Mouse (Mus musculus): ENCODE data around the gene Etfb. TPM values are rescaled to one million over a fixed set of nuclear protein-coding genes. Genes with fewer than 3 reads are reported as not detected.
A peak's percentile ranks its signal among the peaks of the same experiment; 100 is the strongest.

Gene Etfb
- polyA plus RNA-seq, 1 experiment: 51.5 TPM

- Histone ChIP-seq H3K4me3 (ENCODE audit: control insufficient read depth, low read depth, low read length) (no peak overlapping the region), H3K36me3 (ENCODE audit: control insufficient read depth, insufficient read depth, low read length) (no peaks in the 10 kb centered on the region), H3K4me1 (ENCODE audit: control insufficient read depth, insufficient read depth, low read length) (no peaks in the 10 kb centered on the region), H3K27me3 (ENCODE audit: control insufficient read depth, insufficient read depth, low read length) (no peaks in the 10 kb centered on the region), H3K27ac (ENCODE audit: control insufficient read depth, insufficient read depth, low read depth, low read length) (no peak overlapping the region)
- no peak for TF ChIP-seq CTCF (IDR thresholded peaks at IDR 0.05; ENCODE audit: control insufficient read depth, insufficient read depth, insufficient replicate concordance, low read depth, low read length)
- TF ChIP-seq POLR2A (IDR thresholded peaks at IDR 0.05; ENCODE audit: control insufficient read depth, low read depth, low read length): no peak
Measured at GRCm38 (mm10) chr7:43482090-43482716, 38.3 kb downstream of the Etfb start.

DNA sequence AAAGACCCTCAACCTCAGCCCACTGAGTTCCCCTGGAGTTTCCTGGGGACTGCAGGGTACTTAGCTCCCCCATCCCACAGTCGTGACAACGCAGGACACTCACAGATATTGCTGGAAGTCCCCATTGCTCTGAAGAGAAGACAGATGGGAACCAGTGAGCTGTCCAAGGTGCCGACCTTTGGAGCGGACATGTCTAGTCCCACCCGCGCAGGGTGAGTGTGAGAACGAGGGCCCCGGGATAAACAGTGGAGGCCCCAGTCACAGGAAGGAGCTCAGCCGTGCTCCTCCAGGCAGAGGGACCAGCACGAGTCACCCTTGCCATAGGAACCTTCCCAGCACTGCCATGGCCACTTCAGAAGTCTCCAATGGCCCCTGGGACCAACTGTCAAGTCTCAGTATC, 39.4 kb downstream of the Etfb start:
- TF ChIP-seq POLR2A (IDR thresholded peaks at IDR 0.05; ENCODE audit: control insufficient read depth, low read depth, low read length) (no peak), CTCF (IDR thresholded peaks at IDR 0.05; ENCODE audit: control insufficient read depth, insufficient read depth, insufficient replicate concordance, low read depth, low read length) (no peak)
- no peaks in the 10 kb centered on the region for H3K27me3 ChIP-seq (ENCODE audit: control insufficient read depth, insufficient read depth, low read length)
- H3K4me1 ChIP-seq (ENCODE audit: control insufficient read depth, insufficient read depth, low read length): no peaks in the 10 kb centered on the region
- H3K4me3 ChIP-seq (ENCODE audit: control insufficient read depth, low read depth, low read length): no peak overlapping the region
- no peak overlapping the region for H3K27ac ChIP-seq (ENCODE audit: control insufficient read depth, insufficient read depth, low read depth, low read length)
- no peaks in the 10 kb centered on the region for H3K36me3 ChIP-seq (ENCODE audit: control insufficient read depth, insufficient read depth, low read length)

- Histone ChIP-seq H3K36me3 (ENCODE audit: control insufficient read depth, insufficient read depth, low read length) (no peaks in the 10 kb centered on the region), H3K27me3 (ENCODE audit: control insufficient read depth, insufficient read depth, low read length) (no peaks in the 10 kb centered on the region), H3K27ac (ENCODE audit: control insufficient read depth, insufficient read depth, low read depth, low read length) (no peak overlapping the region), H3K4me1 (ENCODE audit: control insufficient read depth, insufficient read depth, low read length) (peaks cover 12% of the 10 kb centered on the region), H3K4me3 (ENCODE audit: control insufficient read depth, low read depth, low read length) (no peak overlapping the region)
- TF ChIP-seq CTCF (IDR thresholded peaks at IDR 0.05; ENCODE audit: control insufficient read depth, insufficient read depth, insufficient replicate concordance, low read depth, low read length) (no peak), POLR2A (IDR thresholded peaks at IDR 0.05; ENCODE audit: control insufficient read depth, low read depth, low read length) (no peak)
Measured at GRCm38 (mm10) chr7:43488646-43489045, 44.8 kb downstream of the Etfb start.

DNA sequence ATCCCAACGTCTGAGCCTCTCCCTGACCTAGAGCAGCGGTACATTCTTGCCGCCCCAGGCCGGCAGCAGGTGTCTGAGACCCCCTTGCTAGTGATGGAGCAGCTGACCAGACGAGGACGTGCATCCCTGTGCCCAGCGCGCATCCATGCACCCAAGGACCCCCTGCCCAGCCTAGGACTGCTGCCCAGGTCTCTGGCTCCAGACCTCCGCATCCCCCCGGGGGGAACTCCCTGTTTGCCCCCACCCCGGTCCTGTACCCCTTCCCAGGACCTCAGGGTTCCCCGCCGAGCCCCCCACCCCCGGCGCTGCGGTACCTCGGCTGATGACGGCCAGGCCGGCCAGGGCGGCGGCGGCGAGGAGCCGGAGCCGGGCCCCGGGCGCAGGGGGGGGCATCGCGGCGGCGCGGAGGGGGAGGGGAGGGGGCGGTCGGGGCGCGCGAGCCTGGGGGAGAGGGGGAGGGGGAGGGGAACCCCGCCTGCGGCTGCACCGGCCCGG, 45.8 kb downstream of the Etfb start, which contains the start of gene Iglon5:
Gene Iglon5 (minus strand): TSS at position 445 of the 495 bp plus-strand sequence.
- no peaks in the 10 kb centered on the region for H3K27me3 ChIP-seq (ENCODE audit: control insufficient read depth, insufficient read depth, low read length)
- peak within 1 kb of the TSS; percentile 58 for H3K4me3 ChIP-seq (ENCODE audit: control insufficient read depth, low read depth, low read length)
- peaks cover 12% of the 10 kb centered on the region for H3K4me1 ChIP-seq (ENCODE audit: control insufficient read depth, insufficient read depth, low read length)
- peak within 1 kb of the TSS; percentile 34; the same call in 1 of the 2 replicates for H3K27ac ChIP-seq (ENCODE audit: control insufficient read depth, insufficient read depth, low read depth, low read length)
- H3K36me3 ChIP-seq (ENCODE audit: control insufficient read depth, insufficient read depth, low read length): no peaks in the 10 kb centered on the region
- TF ChIP-seq CTCF (IDR thresholded peaks at IDR 0.05; ENCODE audit: control insufficient read depth, insufficient read depth, insufficient replicate concordance, low read depth, low read length) (no peak), POLR2A (IDR thresholded peaks at IDR 0.05; ENCODE audit: control insufficient read depth, low read depth, low read length) (no peak)

DNA sequence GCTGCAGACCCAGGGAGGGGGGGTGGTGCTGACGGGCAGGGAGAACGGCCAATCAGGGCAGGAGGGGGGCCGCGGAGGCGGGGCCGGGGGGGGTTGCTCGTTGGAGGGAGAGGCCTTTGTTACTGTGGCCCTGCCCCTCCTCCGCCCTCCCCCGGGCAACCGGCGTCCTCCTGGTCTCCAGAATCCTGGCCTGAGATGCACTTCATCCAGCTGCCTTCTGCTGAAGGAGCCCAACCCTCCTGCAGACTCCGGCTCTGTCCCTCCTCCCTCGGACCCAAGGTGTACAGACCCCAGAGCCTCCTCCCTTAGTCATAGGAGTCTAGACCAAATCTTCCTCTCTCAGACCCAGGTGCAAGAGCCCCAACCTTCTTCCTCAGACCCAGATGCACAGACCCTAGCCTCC, 46.3 kb downstream of the Etfb start:
- no peak for TF ChIP-seq CTCF (IDR thresholded peaks at IDR 0.05; ENCODE audit: control insufficient read depth, insufficient read depth, insufficient replicate concordance, low read depth, low read length)
- TF ChIP-seq POLR2A (IDR thresholded peaks at IDR 0.05; ENCODE audit: control insufficient read depth, low read depth, low read length): no peak
- Histone ChIP-seq H3K36me3 (ENCODE audit: control insufficient read depth, insufficient read depth, low read length) (no peaks in the 10 kb centered on the region), H3K4me3 (ENCODE audit: control insufficient read depth, low read depth, low read length) (peak overlapping the region; percentile 58), H3K4me1 (ENCODE audit: control insufficient read depth, insufficient read depth, low read length) (peaks cover 16% of the 10 kb centered on the region), H3K27me3 (ENCODE audit: control insufficient read depth, insufficient read depth, low read length) (no peaks in the 10 kb centered on the region), H3K27ac (ENCODE audit: control insufficient read depth, insufficient read depth, low read depth, low read length) (peak overlapping the region; percentile 34; the same call in 1 of the 2 replicates)

- H3K36me3 ChIP-seq (ENCODE audit: control insufficient read depth, insufficient read depth, low read length): no peaks in the 10 kb centered on the region
- no peak for TF ChIP-seq POLR2A (IDR thresholded peaks at IDR 0.05; ENCODE audit: control insufficient read depth, low read depth, low read length)
- no peak for TF ChIP-seq CTCF (IDR thresholded peaks at IDR 0.05; ENCODE audit: control insufficient read depth, insufficient read depth, insufficient replicate concordance, low read depth, low read length)
- H3K4me1 ChIP-seq (ENCODE audit: control insufficient read depth, insufficient read depth, low read length): peaks cover 17% of the 10 kb centered on the region
- no peak overlapping the region for H3K4me3 ChIP-seq (ENCODE audit: control insufficient read depth, low read depth, low read length)
- no peak overlapping the region for H3K27ac ChIP-seq (ENCODE audit: control insufficient read depth, insufficient read depth, low read depth, low read length)
- H3K27me3 ChIP-seq (ENCODE audit: control insufficient read depth, insufficient read depth, low read length): no peaks in the 10 kb centered on the region
Measured at GRCm38 (mm10) chr7:43490861-43491260, 47.0 kb downstream of the Etfb start.

GRCm38 (mm10) chr7:43495343-43496021, 51.6 kb downstream of the Etfb start:
- H3K4me3 ChIP-seq (ENCODE audit: control insufficient read depth, low read depth, low read length): no peak overlapping the region
- TF ChIP-seq CTCF (IDR thresholded peaks at IDR 0.05; ENCODE audit: control insufficient read depth, insufficient read depth, insufficient replicate concordance, low read depth, low read length) (peak; percentile 42; the same call in 1 of the 2 replicates), POLR2A (IDR thresholded peaks at IDR 0.05; ENCODE audit: control insufficient read depth, low read depth, low read length) (no peak)

More at GRCm38 (mm10) chr7:43495343-43496021, 51.6 kb downstream of the Etfb start:
- Histone ChIP-seq H3K27ac (ENCODE audit: control insufficient read depth, insufficient read depth, low read depth, low read length) (no peak overlapping the region), H3K27me3 (ENCODE audit: control insufficient read depth, insufficient read depth, low read length) (no peaks in the 10 kb centered on the region), H3K4me1 (ENCODE audit: control insufficient read depth, insufficient read depth, low read length) (peaks cover 9% of the 10 kb centered on the region), H3K36me3 (ENCODE audit: control insufficient read depth, insufficient read depth, low read length) (no peaks in the 10 kb centered on the region)

Other genes starting within 250 kb of the Etfb start
- gene Zfp715, start 130.8 kb upstream of the Etfb start, polyA plus RNA-seq (2012; rRNA removed): 6.7 TPM in 2 replicates
- gene Siglecf, start 92.7 kb upstream of the Etfb start, polyA plus RNA-seq (2012; rRNA removed): 0.10 and 0.11 TPM in 2 replicates
- 0.05 and 0.06 TPM in 2 replicates for gene Siglecg, start 35.9 kb upstream of the Etfb start, polyA plus RNA-seq (2012; rRNA removed)
- gene Lim2, start 16.4 kb upstream of the Etfb start, polyA plus RNA-seq (2012; rRNA removed): 0.07 TPM in 1 of 2 replicates, not detected in the other
- 0.25 TPM in 1 of 2 replicates, not detected in the other for gene Nkg7, start 7.0 kb upstream of the Etfb start, polyA plus RNA-seq (2012; rRNA removed)
- 247 and 279 TPM in 2 replicates for gene Cldnd2, start 3.3 kb upstream of the Etfb start, polyA plus RNA-seq (2012; rRNA removed)
- gene Gm45233, start within 50 bp of the Etfb start, polyA plus RNA-seq (2012; rRNA removed): 5.4 and 7.5 TPM in 2 replicates
- gene Vsig10l, start 19.1 kb downstream of the Etfb start, polyA plus RNA-seq (2012; rRNA removed): 10.9 and 12.9 TPM in 2 replicates
- 7.4 and 8.1 TPM in 2 replicates for gene Iglon5, start 46.0 kb downstream of the Etfb start, polyA plus RNA-seq (2012; rRNA removed)
- 12.4 and 13.8 TPM in 2 replicates for gene 4931406B18Rik, start 61.9 kb downstream of the Etfb start, polyA plus RNA-seq (2012; rRNA removed)
- 7.5 and 8.1 TPM in 2 replicates for gene Cd33, start 100.3 kb downstream of the Etfb start, polyA plus RNA-seq (2012; rRNA removed)
- gene Zfp658, start 118.2 kb downstream of the Etfb start, polyA plus RNA-seq (2012; rRNA removed): 0.19 and 0.23 TPM in 2 replicates
- gene Zfp719, start 135.5 kb downstream of the Etfb start, polyA plus RNA-seq (2012; rRNA removed): 2.9 and 3.8 TPM in 2 replicates
- gene Zfp819, start 163.1 kb downstream of the Etfb start, polyA plus RNA-seq (2012; rRNA removed): 9.2 and 10.6 TPM in 2 replicates
- 0.16 TPM in 1 of 2 replicates, not detected in the other for gene Ceacam18, start 190.6 kb downstream of the Etfb start, polyA plus RNA-seq (2012; rRNA removed)
- gene Siglece, start 216.1 kb downstream of the Etfb start, polyA plus RNA-seq (2012; rRNA removed): 4.7 and 6.1 TPM in 2 replicates
- 0.74 and 1.2 TPM in 2 replicates for gene Ctu1, start 227.9 kb downstream of the Etfb start, polyA plus RNA-seq (2012; rRNA removed)
- 0.23 and 0.40 TPM in 2 replicates for gene Klk14, start 246.3 kb downstream of the Etfb start, polyA plus RNA-seq (2012; rRNA removed)